Mouse (Mus musculus) limb, embryonic 14.5 days (tissue): ENCODE data around the gene Ppy. TPM values are rescaled to one million over a fixed set of nuclear protein-coding genes. Genes with fewer than 3 reads are reported as not detected.

Experiments
- ATAC-seq: fragments of 200-750 bp; cut with Nextera tagmentation; 2 replicates; pipeline ENCODE4 v1.8.0; 2017; ENCODE audit warnings: low read depth, moderate number of reproducible peaks, moderate TSS enrichment; ENCODE audit not compliant: low FRiP score
- DNase-seq: peaks from one replicate; pipeline ENCODE4 v3.0.0-alpha.2; 2015; ENCODE audit warnings: low spot score
- H3K27ac ChIP-seq: fragments of 300-500 bp; sonication (generic); replicated peaks from 2 replicates; pipeline ENCODE4 v1.5.1; 2014; ENCODE audit warnings: low read depth, mild to moderate bottlenecking, low read length, moderate library complexity, mixed read lengths
- H3K27me3 ChIP-seq: fragments of 300-500 bp; sonication (generic); 2 replicates; pipeline ENCODE4 v1.6.1; 2014; ENCODE audit warnings: low read length, mixed read lengths; ENCODE audit not compliant: control insufficient read depth, insufficient read depth
- H3K36me3 ChIP-seq: fragments of 300-500 bp; sonication (generic); 2 replicates; pipeline ENCODE4 v1.6.1; 2014; ENCODE audit warnings: mild to moderate bottlenecking, low read length, moderate library complexity, mixed read lengths; ENCODE audit not compliant: control insufficient read depth, insufficient read depth
- H3K4me1 ChIP-seq: fragments of 300-500 bp; sonication (generic); 2 replicates; pipeline ENCODE4 v1.6.1; 2014; ENCODE audit warnings: antibody characterized with exemption, low read length, mixed read lengths; ENCODE audit not compliant: control insufficient read depth, insufficient read depth
- H3K4me2 ChIP-seq: fragments of 300-500 bp; sonication (generic); replicated peaks from 2 replicates; pipeline ENCODE4 v1.6.1; 2014; ENCODE audit warnings: low read depth, mild to moderate bottlenecking, low read length, moderate library complexity; ENCODE audit not compliant: severe bottlenecking
- H3K4me3 ChIP-seq: fragments of 300-500 bp; sonication (generic); replicated peaks from 2 replicates; pipeline ENCODE4 v1.5.1; 2014; ENCODE audit warnings: low read length
- H3K9ac ChIP-seq: fragments of 300-500 bp; sonication (generic); 2 replicates; pipeline ENCODE4 v1.6.1; 2014; ENCODE audit warnings: mild to moderate bottlenecking, low read depth, low read length, moderate library complexity; ENCODE audit not compliant: severe bottlenecking
- H3K9me3 ChIP-seq: fragments of 300-500 bp; sonication (generic); 2 replicates; pipeline ENCODE4 v1.6.1; 2016; ENCODE audit warnings: low read length; ENCODE audit not compliant: control insufficient read depth
- POLR2A ChIP-seq: fragments of 200-500 bp; IDR thresholded peaks from 2 replicates; pipeline ENCODE4 v1.8.0; 2012; ENCODE audit warnings: inconsistent platforms, mild to moderate bottlenecking, moderate library complexity, borderline replicate concordance; ENCODE audit not compliant: insufficient read depth, insufficient read length; ENCODE audit errors: extremely low read depth
- WGBS: fragments of 180-500 bp; shearing (Covaris S2); extraction: QIAGEN DNeasy Blood & Tissue Kit; methylation state at CpG from one replicate; pipeline ENCODE4 v1.1.7; 2014; 5-methylcytosine and 5-hydroxymethylcytosine counted together
- polyA plus RNA-seq, 2 experiments: library from polyadenylated mRNA; depleted of rRNA in 1 of 2; stranded (reverse) in 1 of 2; unstranded in 1 of 2; fragments of >200 nt; fragmentation: Nextera tagmentation in 1 of 2; extraction: Ambion mirVana in 1 of 2; gene quantifications; 2 replicates each; pipeline versions ENCODE4 v1.2.1 to v1.2.3; 2012 to 2014

Ppy gene
- polyA plus RNA-seq, 2 experiments, result not detected

DNA sequence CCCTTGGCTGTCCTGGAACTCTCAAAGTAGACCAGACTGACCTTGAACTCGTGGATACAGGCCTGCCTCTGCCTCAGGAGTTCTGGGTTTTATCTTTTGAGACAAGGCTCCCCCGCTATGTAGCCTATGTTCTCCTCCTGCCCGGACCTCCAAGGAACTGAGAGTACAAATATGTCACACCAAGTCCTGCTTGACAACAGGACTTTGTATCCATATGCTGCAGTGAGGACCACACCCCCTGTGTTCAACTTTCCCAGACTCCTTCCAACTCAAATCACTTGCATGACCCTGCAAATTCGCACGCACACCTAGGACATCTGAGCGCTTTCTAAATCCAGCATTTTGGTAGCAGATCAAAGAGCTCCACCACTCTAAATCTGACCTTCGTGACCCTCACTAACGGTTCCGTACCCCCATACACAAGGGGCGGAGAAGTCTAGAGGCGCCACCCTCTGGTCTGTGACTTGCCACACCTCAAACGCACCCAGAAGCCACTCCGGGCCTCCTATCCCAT, 43.9 kb upstream of the Ppy start:
- 20% methylated on average over 13 of the region's 13 CpGs for WGBS
- H3K27me3 ChIP-seq, result peaks cover 58% of the 10 kb centered on the region
- H3K4me3 ChIP-seq, result peak overlapping the region; percentile 31
- DNase-seq, result no peak
- no peaks in the 10 kb centered on the region for H3K9me3 ChIP-seq
- H3K27ac ChIP-seq, result no peak overlapping the region
- peaks cover 12% of the 10 kb centered on the region for H3K4me1 ChIP-seq
- no peak for TF ChIP-seq POLR2A
- H3K36me3 ChIP-seq, result no peaks in the 10 kb centered on the region
- H3K9ac ChIP-seq, result peak overlapping the region; percentile 44; the same call in 1 of the 2 replicates
- ATAC-seq, result no peak
- peak overlapping the region; percentile 48 for H3K4me2 ChIP-seq

DNA sequence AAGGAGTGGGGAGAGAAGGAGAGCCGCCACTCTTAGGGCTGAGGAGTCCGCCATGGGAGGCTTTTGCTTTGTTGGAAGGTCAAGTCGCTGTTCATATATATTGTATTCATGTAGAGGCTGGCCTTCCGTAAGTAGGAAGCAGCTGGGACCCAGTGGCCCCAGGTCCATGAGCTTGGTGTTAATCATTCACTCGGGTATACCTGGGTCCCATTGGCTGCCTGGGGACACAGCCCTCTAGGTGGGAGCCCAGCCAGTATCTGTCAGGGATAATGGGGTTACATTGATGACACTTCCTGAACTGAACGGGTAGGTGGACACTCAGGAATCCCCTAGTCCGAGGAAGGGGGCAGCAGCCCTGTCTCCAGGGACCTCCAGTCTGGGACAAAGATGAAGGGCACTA, 41.2 kb upstream of the Ppy start:
- H3K36me3 ChIP-seq, result no peaks in the 10 kb centered on the region
- H3K27ac ChIP-seq, result no peak overlapping the region
- H3K27me3 ChIP-seq, result peaks cover 39% of the 10 kb centered on the region
- 68% methylated on average over 7 of the region's 7 CpGs for WGBS
- no peak for ATAC-seq
- no peak overlapping the region for H3K9ac ChIP-seq
- no peak overlapping the region for H3K4me3 ChIP-seq
- H3K9me3 ChIP-seq, result no peaks in the 10 kb centered on the region
- DNase-seq, result no peak
- no peak for TF ChIP-seq POLR2A
- no peak overlapping the region for H3K4me2 ChIP-seq
- peaks cover 11% of the 10 kb centered on the region for H3K4me1 ChIP-seq

- Histone ChIP-seq H3K9me3 (no peaks in the 10 kb centered on the region), H3K9ac (no peak overlapping the region), H3K4me1 (peaks cover 4% of the 10 kb centered on the region; the same call in 1 of the 2 replicates), H3K27me3 (peaks cover 20% of the 10 kb centered on the region), H3K4me3 (no peak overlapping the region), H3K4me2 (no peak overlapping the region), H3K27ac (no peak overlapping the region), H3K36me3 (no peaks in the 10 kb centered on the region)
- 3% methylated on average over 5 of the region's 5 CpGs for WGBS
- DNase-seq (peak; percentile 74), ATAC-seq (no peak)
- no peak for TF ChIP-seq POLR2A
These were observed 39.4 kb upstream of the Ppy start for GRCm38 (mm10) chr11:102140508-102140907.

- H3K9me3 ChIP-seq, result no peaks in the 10 kb centered on the region
- no peak overlapping the region for H3K27ac ChIP-seq
- peak overlapping the region; percentile 64 for H3K4me2 ChIP-seq
- no peaks in the 10 kb centered on the region for H3K4me1 ChIP-seq
- under 1% methylated on average over 18 of the region's 18 CpGs for WGBS
- peak overlapping the region; percentile 34 for H3K4me3 ChIP-seq
- ATAC-seq (peak; percentile 71), DNase-seq (peak; percentile 80)
- no peak for TF ChIP-seq POLR2A
- H3K9ac ChIP-seq, result no peak overlapping the region
- peaks cover under 1% of the 10 kb centered on the region; the same call in 1 of the 2 replicates for H3K27me3 ChIP-seq
- H3K36me3 ChIP-seq, result no peaks in the 10 kb centered on the region
These were observed 37.3 kb upstream of the Ppy start for GRCm38 (mm10) chr11:102138447-102138740.

DNA sequence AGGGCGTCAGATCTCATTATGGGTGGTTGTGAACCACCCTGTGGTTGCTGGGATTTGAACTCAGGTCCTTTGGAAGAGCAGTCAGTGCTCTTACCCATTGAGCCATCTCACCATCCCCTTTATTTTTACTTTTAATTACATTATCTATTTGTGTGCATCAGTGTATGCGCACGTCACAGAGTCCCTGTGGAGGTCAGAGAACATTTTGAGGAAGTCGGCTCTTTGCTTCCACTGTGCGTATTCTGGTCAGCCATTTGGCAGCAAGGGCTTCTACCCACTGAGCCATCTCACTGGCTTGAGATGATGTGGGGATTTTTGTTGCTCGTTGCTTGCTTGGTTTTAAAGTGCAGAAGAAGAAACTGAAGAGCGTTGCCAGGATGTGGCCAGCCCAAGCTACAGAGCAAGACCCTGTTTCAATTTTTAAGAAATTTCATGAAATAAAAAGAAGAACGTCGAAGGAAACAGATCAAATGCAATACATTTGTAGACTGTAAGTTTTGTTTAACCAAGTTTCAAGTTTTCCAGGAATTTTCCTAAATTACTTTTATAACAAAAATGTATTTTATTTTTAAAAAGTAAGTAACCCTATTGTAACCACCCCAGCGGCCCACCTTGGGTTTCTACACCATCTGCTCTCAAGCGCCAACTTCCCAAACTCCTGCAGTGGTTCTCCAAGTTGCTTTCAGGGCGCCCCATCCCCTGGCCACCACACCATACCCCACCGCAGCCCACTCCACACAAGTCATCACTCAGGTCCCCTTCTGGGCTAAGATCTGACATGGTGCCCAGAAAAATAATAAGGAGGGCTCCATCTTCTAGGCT, 36.7 kb upstream of the Ppy start:
- Histone ChIP-seq H3K27ac (no peak overlapping the region), H3K9me3 (no peaks in the 10 kb centered on the region), H3K4me2 (peak overlapping the region; percentile 64), H3K4me1 (no peaks in the 10 kb centered on the region), H3K36me3 (no peaks in the 10 kb centered on the region), H3K9ac (no peak overlapping the region), H3K27me3 (no peaks in the 10 kb centered on the region), H3K4me3 (peak overlapping the region; percentile 34)
- TF ChIP-seq POLR2A, result no peak
- ATAC-seq (no peak; the same call in 1 of the 2 replicates), DNase-seq (no peak)
- WGBS, result 49% methylated on average over 13 of the region's 13 CpGs
